Mouse (Mus musculus): ENCODE data around the gene Gm9803. TPM values are rescaled to one million over a fixed set of nuclear protein-coding genes. Genes with fewer than 3 reads are reported as not detected.
A peak's percentile ranks its signal among the peaks of the same experiment; 100 is the strongest.

The Gm9803 gene
- polyA plus RNA-seq, 1 experiment, result 112 TPM

DNA sequence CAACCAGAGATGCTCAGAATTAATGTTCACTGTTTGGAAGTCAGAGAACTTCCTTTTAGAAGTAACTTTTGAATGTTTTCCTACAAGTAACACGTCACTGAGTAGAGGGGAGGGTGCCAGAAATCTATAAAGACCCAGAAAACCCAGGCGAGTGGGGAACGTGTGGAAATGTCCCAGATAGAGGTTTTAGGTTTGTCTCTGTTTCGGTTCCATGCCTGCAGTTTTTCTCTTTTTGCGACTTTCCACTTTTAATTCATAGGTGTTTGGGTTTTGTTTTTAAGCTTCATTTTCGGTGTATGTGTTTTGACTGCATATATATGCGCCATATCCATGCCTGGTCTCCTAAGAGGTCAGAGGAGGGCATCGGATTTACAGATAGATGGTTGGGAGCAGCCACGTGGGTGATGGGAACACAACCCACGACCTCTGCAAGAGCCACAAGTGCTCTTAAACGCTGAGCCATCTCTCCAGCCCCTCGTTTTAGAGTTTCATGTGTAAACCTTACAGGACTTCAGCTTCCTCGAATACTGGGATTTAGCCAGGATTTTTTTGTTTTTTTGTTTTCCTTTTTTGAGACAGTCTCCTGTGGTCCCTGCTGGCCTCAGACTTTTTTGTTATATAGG lies 43.5 kb upstream of the Gm9803 start:
- Histone ChIP-seq H3K4me3 (ENCODE audit: low read depth, low read length) (peak overlapping the region; percentile 71), H3K27me3 (ENCODE audit: control insufficient read depth, insufficient read depth, low read length) (peaks cover 3% of the 10 kb centered on the region; the same call in 1 of the 2 replicates), H3K27ac (ENCODE audit: insufficient read depth, low read depth, low read length) (peak overlapping the region; percentile 64), H3K4me1 (ENCODE audit: control insufficient read depth, insufficient read depth, insufficient read length, low read length) (peaks cover 2% of the 10 kb centered on the region; the same call in 1 of the 2 replicates), H3K36me3 (ENCODE audit: control insufficient read depth, insufficient read depth, low read length) (no peaks in the 10 kb centered on the region)
- no peak for TF ChIP-seq POLR2A (IDR thresholded peaks at IDR 0.05; ENCODE audit: low read depth, low read length)
- no peak for TF ChIP-seq CTCF (IDR thresholded peaks at IDR 0.05; ENCODE audit: extremely low read depth, insufficient read length, insufficient replicate concordance, low read depth, low read length)
- 27% methylated on average over 13 of the region's 13 CpGs for WGBS

GRCm38 (mm10) chr10:43481179-43481578 lies 42.7 kb upstream of the Gm9803 start:
- Histone ChIP-seq H3K4me1 (ENCODE audit: control insufficient read depth, insufficient read depth, insufficient read length, low read length) (peaks cover 2% of the 10 kb centered on the region; the same call in 1 of the 2 replicates), H3K27ac (ENCODE audit: insufficient read depth, low read depth, low read length) (no peak overlapping the region), H3K27me3 (ENCODE audit: control insufficient read depth, insufficient read depth, low read length) (peaks cover 3% of the 10 kb centered on the region; the same call in 1 of the 2 replicates), H3K36me3 (ENCODE audit: control insufficient read depth, insufficient read depth, low read length) (no peaks in the 10 kb centered on the region), H3K4me3 (ENCODE audit: low read depth, low read length) (no peak overlapping the region)
- TF ChIP-seq CTCF (IDR thresholded peaks at IDR 0.05; ENCODE audit: extremely low read depth, insufficient read length, insufficient replicate concordance, low read depth, low read length) (no peak), POLR2A (IDR thresholded peaks at IDR 0.05; ENCODE audit: low read depth, low read length) (no peak)
- WGBS, result 80% methylated on average over 4 of the region's 4 CpGs

DNA sequence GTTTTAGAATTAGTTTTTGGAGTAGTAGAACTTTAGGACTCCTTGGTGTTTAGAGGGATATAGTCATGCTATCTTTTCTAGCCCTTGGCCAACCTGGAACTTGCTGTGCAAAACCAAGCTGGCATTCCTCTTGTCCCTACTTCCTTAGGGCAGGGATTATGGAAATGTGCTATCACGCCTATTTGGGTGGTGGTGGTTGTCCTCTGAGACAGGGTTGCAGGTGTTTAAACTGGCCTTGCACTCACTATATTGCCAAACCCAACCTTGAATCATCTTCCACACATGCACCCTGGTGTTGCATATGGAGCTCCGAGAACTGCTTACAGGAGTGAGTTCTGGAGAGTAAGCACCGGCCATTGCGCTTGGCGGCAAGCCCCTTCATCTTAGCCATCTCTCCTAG lies 41.9 kb upstream of the Gm9803 start:
- Histone ChIP-seq H3K27ac (ENCODE audit: insufficient read depth, low read depth, low read length) (no peak overlapping the region), H3K4me3 (ENCODE audit: low read depth, low read length) (no peak overlapping the region), H3K4me1 (ENCODE audit: control insufficient read depth, insufficient read depth, insufficient read length, low read length) (peaks cover 2% of the 10 kb centered on the region; the same call in 1 of the 2 replicates), H3K36me3 (ENCODE audit: control insufficient read depth, insufficient read depth, low read length) (no peaks in the 10 kb centered on the region), H3K27me3 (ENCODE audit: control insufficient read depth, insufficient read depth, low read length) (peaks cover 3% of the 10 kb centered on the region; the same call in 1 of the 2 replicates)
- WGBS, result 94% methylated on average over 5 of the region's 5 CpGs
- TF ChIP-seq CTCF (IDR thresholded peaks at IDR 0.05; ENCODE audit: extremely low read depth, insufficient read length, insufficient replicate concordance, low read depth, low read length) (no peak), POLR2A (IDR thresholded peaks at IDR 0.05; ENCODE audit: low read depth, low read length) (no peak)

GRCm38 (mm10) chr10:43483426-43483995 lies 40.4 kb upstream of the Gm9803 start:
- peaks cover 8% of the 10 kb centered on the region; the same call in 1 of the 2 replicates for H3K4me1 ChIP-seq (ENCODE audit: control insufficient read depth, insufficient read depth, insufficient read length, low read length)
- WGBS, result 68% methylated on average over 9 of the region's 9 CpGs
- peaks cover 3% of the 10 kb centered on the region; the same call in 1 of the 2 replicates for H3K27me3 ChIP-seq (ENCODE audit: control insufficient read depth, insufficient read depth, low read length)
- H3K4me3 ChIP-seq (ENCODE audit: low read depth, low read length), result no peak overlapping the region
- no peak overlapping the region for H3K27ac ChIP-seq (ENCODE audit: insufficient read depth, low read depth, low read length)
- TF ChIP-seq CTCF (IDR thresholded peaks at IDR 0.05; ENCODE audit: extremely low read depth, insufficient read length, insufficient replicate concordance, low read depth, low read length) (no peak), POLR2A (IDR thresholded peaks at IDR 0.05; ENCODE audit: low read depth, low read length) (no peak)
- H3K36me3 ChIP-seq (ENCODE audit: control insufficient read depth, insufficient read depth, low read length), result no peaks in the 10 kb centered on the region

DNA sequence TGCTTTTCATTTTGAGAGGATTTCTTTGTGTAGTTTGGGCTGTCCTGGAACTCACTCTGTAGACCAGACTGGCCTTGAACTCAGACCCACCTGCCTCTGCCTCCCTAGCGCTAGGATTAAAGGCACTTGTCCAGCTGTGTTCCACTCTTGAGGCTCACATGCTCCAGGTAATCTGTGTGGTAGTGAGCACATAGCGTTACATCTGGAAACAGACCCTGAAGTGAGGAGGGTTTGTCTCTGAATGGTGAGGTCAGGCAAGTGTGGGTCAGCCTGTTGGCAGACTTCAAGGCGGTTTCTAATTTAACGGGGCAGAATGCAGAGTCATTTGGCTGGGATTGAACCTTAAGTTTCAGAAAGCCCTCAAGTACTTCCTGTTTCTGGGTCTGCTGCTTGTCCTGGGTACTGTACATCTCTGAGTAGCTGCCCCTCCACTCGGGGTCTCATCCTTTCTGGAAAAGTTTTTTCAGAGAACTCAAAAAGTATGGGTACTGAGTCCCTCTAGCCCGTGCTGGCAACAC lies 38.1 kb upstream of the Gm9803 start:
- TF ChIP-seq CTCF (IDR thresholded peaks at IDR 0.05; ENCODE audit: extremely low read depth, insufficient read length, insufficient replicate concordance, low read depth, low read length) (no peak), POLR2A (IDR thresholded peaks at IDR 0.05; ENCODE audit: low read depth, low read length) (no peak)
- 76% methylated on average over 6 of the region's 6 CpGs for WGBS
- peaks cover 14% of the 10 kb centered on the region; the same call in 1 of the 2 replicates for H3K4me1 ChIP-seq (ENCODE audit: control insufficient read depth, insufficient read depth, insufficient read length, low read length)
- no peaks in the 10 kb centered on the region for H3K36me3 ChIP-seq (ENCODE audit: control insufficient read depth, insufficient read depth, low read length)
- H3K27ac ChIP-seq (ENCODE audit: insufficient read depth, low read depth, low read length), result no peak overlapping the region
- no peak overlapping the region for H3K4me3 ChIP-seq (ENCODE audit: low read depth, low read length)
- no peaks in the 10 kb centered on the region for H3K27me3 ChIP-seq (ENCODE audit: control insufficient read depth, insufficient read depth, low read length)

- Histone ChIP-seq H3K27me3 (ENCODE audit: control insufficient read depth, insufficient read depth, low read length) (no peaks in the 10 kb centered on the region), H3K4me3 (ENCODE audit: low read depth, low read length) (no peak overlapping the region), H3K4me1 (ENCODE audit: control insufficient read depth, insufficient read depth, insufficient read length, low read length) (peaks cover 14% of the 10 kb centered on the region; the same call in 1 of the 2 replicates), H3K36me3 (ENCODE audit: control insufficient read depth, insufficient read depth, low read length) (no peaks in the 10 kb centered on the region), H3K27ac (ENCODE audit: insufficient read depth, low read depth, low read length) (peak overlapping the region; percentile 80)
- 24% methylated on average over 3 of the region's 3 CpGs for WGBS
- no peak for TF ChIP-seq CTCF (IDR thresholded peaks at IDR 0.05; ENCODE audit: extremely low read depth, insufficient read length, insufficient replicate concordance, low read depth, low read length)
- TF ChIP-seq POLR2A (IDR thresholded peaks at IDR 0.05; ENCODE audit: low read depth, low read length), result no peak
These were observed 36.4 kb upstream of the Gm9803 start for GRCm38 (mm10) chr10:43487441-43488010.

GRCm38 (mm10) chr10:43488258-43488657 lies 35.6 kb upstream of the Gm9803 start:
- 60% methylated on average over 4 of the region's 4 CpGs for WGBS
- H3K4me1 ChIP-seq (ENCODE audit: control insufficient read depth, insufficient read depth, insufficient read length, low read length), result peaks cover 14% of the 10 kb centered on the region; the same call in 1 of the 2 replicates

More at GRCm38 (mm10) chr10:43488258-43488657, 35.6 kb upstream of the Gm9803 start:
- H3K36me3 ChIP-seq (ENCODE audit: control insufficient read depth, insufficient read depth, low read length), result no peaks in the 10 kb centered on the region
- H3K4me3 ChIP-seq (ENCODE audit: low read depth, low read length), result no peak overlapping the region
- TF ChIP-seq POLR2A (IDR thresholded peaks at IDR 0.05; ENCODE audit: low read depth, low read length) (no peak), CTCF (IDR thresholded peaks at IDR 0.05; ENCODE audit: extremely low read depth, insufficient read length, insufficient replicate concordance, low read depth, low read length) (no peak)
- peak overlapping the region; percentile 80 for H3K27ac ChIP-seq (ENCODE audit: insufficient read depth, low read depth, low read length)
- H3K27me3 ChIP-seq (ENCODE audit: control insufficient read depth, insufficient read depth, low read length), result no peaks in the 10 kb centered on the region
